Mouse (Mus musculus): ENCODE measurements around the gene Tesk1.

Gene Tesk1

DNA sequence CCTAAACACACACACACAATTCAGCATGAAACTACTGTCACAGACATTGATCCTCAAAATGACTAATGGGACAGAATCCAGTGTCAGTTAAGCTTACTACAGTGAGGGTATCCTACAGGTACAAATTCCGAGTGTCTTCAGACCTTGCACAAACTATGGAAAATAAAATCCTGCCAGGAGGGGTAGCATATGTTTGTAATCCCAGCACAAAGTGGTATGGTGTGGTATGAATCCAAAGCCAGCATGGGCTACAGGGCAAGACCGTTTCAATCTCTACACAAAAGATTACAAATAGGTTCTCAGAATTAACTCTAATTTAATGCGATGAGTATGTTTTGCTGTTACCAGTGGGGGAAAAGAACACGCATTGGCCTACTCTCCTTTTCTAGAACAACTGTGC is at the start of gene Tesk1:
Tesk1 (plus strand) TSS at position 301 of the 400 bp plus-strand sequence.
- no peak for DNase-seq

DNA sequence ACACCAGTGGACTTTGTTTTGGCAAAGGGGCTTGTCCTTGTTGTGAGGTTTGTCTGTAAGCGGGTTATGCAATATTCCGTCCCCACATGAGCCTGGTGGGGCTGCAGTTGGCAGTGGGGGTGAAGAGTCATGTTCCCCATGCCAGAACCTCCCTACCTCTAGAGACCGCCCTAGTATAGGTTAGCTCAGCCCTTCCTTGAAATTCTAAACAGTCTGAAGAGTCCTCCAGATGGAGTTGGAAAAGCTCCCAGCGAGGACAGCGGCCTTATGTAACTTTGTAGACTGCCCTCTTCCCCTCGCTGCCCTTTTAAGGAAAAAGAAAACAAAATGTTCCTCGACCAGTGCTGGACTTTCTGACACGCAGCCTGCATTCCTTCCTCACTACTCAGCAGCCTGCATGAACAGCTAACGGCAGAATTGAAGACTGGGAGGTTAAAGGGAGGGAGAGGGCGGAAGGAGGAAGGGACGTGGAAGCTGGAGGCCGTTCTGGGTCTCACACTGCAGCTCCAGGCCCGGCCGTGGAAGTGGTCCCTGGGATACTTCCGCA is 47.3 kb upstream of the Tesk1 start:
- DNase-seq: no peak

DNA sequence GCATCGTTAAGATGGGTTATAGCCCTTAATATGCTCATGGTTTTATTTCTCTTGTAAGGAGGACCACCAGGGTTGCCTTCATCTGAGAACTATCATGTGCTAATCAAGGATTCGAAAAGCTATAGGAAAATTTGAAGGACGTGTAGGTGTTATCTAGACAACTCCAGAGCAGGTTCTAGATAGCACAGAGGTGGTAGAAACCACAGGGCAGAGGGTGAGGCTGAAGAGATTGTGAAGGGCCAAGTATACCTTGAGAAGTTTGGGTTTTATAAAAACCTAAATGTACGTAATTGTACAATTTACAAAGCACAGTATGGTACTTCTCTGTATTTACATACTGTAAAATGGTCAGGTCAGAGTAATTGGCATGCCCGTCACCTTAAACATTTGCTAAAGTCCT is 46.6 kb upstream of the Tesk1 start:
- DNase-seq: no peak

DNA sequence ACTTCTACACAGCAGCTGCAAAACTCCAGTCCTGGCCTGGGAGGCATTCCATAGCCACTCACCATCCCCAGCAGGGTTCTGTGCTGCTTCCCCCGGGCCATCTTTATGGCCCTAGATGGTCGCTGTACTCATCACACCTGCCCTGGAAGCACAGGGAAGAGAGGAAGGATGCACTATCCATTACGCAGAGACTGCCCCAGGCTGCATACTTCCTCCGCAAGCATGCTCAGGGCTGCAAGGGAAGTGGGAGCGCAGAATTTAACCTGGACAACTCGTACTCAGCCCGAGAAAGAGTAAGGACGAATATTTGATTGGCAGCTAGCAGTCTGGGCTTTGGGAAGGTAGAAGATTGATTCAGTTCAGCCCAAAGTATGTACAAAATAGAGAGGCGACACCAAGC is 45.9 kb upstream of the Tesk1 start:
- no peak for DNase-seq

DNA sequence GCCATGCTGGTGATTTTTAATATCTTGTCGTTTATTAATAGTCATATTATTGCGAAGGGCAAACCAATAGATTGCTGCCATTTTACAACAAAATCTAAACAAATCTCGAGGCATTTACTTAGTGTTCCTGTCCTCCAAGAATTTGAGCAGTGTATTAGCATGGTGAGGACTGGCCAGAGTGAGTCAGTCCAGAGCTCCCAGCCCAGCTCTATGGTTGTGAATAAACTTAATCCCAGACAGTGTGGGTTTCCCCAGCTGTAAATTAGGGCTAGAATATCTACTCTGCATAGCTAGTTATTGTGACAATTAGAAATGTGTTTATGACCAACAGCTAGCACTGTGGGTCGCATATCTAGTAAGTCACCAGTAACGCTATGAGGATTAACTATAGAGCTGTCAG is 45.4 kb upstream of the Tesk1 start:
- DNase-seq: no peak

DNA sequence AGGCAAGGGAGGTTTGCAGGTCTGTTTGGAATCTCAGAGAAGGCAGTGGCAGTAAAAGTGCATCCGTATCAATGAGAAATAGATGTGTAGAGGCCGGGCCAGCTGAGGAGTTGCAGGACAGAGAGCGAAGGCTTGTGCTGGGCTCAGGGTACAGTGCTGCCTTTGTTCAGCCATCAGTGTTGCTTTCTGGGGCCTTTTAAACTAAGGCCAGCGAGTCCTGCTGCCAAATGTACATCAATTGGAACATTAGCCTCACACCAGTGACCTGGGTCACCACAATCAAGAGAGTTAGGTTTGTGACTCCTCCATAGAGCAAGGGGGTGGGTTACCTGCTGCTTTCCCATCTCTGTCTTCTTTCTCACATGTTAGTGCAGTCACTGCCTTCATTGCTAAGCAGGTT is 43.7 kb upstream of the Tesk1 start:
- DNase-seq: no peak

DNA sequence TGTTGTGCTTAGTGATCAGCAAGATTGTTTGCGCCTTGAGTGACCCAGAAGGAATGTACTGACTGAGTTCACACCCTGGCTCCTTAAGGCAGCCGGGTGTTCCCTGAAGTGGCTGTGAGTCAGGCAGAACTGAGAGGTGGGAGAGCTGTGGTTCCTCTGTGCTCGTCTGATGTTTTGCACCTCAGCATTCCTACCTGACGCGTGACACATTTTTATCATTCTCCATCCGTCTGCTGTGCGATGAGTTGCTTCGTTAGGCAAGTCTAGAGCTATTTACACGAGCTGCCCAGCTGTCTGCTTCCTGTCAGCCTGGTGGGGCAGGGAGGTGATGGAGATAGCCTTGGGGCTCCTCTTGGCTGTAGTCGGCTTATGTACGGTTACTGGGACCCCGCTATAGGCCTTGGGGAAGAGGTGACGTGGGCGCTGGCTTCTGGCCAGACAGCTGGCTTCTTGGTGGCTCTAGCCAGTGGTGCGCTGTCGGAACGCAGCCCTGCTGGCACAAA is 42.9 kb upstream of the Tesk1 start:
- no peak for DNase-seq

DNA sequence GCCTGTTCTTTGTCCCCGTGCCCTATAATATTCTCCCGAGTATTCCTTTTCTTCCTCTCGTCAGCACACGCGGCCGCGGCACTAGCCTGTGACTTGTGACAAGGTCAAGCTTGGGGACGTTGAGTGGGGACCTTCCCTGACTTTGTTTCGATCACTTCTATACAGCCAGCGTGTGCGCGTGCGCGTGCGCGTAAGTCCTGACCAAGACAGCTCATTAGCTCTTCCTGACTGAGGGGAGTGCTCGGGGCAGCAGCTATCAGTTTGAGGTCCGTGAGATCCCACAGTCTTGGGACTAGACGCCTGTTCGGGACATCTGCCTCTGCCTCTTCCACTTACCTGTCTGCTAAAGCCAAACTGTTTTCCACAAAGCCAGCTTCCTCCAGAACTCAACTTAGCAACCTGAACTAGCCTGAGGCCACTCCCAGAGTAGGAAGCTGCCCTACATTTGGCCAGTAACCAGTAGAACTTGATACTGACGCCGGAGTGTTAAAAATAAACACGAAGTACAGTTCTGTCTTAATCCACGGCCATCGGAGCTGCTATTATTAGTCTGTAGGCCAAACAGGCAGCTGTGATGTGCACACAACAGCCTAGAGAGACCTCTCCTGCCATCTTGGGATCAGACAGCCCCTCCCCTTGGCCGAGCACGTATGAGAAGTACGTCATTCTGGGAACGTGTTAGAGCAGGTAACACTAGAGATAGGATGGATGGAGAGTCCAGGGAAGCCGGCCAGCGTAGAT is 42.2 kb upstream of the Tesk1 start:
- DNase-seq: no peak

DNA sequence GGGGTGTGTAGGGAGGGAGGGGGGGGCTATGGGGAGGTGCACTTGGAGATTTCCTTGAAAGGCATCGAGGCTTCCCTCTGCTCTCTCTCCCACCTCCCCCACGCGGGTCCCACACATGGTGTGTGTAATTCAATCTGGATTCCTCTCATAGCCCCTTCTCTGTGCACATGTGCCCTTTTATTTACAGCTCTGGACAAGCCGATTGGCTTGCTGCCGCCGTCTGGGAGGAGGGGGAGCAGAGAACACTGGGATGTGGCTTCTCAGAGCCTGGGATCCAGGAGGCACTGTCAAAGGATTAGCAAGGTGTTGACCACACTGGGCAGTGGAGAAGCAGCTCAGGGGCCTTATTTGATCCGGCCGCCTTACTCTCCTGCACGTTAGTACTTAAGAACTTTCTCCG is 40.8 kb upstream of the Tesk1 start:
- DNase-seq: no peak

DNA sequence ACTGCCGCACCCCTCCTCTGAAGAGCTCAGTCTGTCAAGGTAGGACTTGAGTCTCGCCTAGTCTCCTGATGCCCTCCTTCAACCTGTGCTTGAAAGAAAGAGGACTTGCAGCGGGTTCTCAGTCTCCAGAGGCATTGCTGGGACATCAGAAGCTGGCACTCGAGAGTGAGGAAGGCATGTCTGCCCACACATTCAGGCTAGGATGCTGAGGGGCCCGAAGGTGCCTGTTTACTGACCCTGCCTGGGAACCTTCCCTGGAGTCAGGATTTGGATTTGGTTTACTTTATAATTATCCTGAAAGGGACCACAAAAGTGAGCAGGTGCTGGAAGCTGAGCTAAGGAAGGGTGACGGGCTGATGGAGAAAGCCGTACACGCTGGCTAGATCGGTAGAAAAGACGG is 40.3 kb upstream of the Tesk1 start:
- DNase-seq: no peak

DNA sequence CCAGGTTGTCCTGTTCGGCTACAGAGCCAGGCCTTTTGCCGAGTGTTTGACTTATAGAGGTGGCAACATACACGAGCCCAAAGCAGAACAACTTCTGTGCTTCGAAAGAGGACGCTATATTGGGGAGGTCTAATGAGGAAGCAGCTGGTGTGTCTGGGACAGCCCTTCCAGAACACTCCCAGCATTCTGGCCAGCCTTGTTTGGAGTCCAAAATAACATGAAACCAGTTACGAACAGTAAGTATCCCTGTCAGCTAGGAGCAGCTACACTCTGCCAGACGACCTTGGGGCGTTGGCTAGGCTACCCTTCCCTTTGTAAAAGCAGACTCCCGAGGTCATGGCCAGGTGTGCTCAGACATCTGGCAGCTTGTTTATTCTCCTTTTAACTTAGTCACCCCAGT is 39.5 kb upstream of the Tesk1 start:
- no peak for DNase-seq

DNA sequence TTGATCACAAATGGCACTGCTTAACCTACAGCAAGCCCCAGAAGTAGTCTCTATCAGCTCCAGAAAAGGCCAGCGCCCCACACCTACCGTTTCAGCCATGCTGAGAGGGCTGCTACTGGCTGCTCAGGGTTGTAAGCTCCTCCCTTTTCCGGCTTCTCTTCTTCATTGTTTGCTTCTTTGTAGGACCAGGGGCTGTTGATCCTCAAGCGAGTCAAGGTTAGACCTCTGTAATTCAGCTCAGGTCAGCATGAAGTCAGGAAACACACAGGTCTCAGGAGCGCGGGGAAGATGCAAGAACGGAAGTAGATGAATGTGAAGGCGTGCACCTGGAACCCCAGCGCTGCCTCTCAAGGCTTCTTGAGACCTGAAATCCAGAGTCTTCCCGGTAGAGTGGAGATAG is 37.0 kb upstream of the Tesk1 start:
- DNase-seq: no peak

DNA sequence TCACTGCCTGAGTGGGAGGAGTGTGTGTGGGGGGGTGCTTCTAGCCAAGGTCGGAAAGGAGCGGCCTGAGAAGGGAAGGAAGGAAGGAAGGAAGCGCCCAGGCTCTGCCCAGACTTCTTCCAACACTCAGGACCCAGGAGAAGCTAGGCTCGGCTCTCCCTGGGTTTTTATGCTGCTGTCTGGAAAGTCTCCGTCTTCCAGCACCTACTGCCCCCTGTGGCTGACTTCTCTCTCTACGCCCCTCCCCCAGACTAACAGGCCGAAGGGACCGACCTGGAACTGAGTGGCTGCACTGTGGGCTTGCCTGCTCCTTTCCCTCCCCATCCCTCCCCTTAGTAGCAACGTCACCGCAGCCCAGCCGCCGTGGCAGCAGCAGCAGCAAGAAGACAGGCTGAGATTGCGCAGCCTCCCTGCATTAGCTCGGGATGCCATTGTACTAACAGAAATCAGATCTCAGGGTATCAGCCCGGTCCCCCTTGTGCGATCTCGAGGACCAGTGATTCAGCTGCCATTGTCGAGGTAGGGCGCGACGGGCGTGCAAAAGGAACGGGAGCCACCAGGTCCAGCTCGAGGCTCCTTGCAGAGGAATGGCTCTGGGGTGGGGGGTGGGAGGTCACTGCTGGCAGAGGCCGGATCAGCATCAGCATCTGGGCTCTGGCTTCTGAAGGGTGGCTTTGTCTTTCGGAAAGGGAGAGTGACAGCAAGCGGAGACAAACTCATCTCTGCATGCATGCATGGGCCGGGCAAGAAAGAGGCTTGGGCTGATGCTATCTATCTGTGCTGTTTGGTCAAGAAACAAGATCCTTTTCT is 35.4 kb upstream of the Tesk1 start:
- no peak for DNase-seq

DNA sequence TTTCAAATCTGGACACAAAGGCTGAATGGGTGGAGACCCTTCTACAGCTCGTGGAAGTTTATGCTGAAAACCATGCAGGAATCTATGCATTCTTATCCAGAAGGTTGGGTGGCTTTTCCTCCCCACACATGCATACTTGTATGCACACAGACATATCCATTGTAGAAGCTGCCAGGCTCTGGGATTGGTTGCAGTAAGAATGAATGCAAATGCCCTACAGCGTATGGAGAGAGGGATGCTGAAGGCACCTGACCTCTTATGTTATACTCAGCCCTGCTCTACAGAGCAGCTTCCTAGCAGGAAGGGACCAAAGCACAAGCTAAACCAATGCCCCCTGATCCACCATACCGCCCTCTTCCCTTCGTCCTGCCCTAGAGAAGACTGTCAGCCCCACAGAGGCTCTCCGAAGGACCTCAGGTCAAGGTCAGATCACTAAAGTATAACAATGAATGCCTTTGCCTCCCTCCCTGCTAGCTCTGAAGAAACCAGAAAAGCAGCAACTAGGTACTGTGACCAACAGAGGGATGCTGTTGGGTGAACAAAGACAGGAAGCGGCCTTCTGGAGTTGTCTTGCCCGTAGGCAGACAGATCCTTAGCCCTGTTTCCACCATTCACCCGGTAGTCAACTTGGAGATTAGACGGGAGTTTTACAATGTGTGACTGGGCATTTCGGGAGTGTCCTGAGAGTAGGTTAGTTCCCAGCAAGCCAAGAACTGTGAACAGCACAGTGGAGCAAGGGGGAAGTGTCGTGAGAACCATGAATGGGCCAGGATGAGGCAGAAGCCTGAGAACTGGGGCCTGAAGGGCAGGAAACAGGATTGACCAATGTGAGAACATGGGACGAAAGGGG is 34.4 kb upstream of the Tesk1 start:
- DNase-seq: no peak

DNA sequence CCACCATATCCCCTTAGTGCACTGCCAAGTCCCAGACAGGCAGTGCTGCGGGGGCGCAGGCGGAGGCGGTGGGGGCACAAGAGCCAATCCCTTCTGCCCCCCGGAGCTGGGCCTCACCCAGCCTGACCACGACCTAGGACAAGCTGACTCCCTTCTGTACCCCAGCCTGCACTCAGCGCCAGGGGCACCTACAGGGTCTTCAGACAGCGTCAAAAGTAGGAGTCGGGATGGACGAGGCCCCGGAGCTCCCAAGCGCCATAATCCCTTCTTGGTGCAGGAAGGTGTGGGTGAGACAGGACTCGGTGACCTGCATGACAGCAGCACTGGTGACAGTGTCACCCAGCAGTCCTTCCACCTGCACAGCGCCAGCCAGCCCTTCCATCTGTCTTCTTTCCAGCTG is 27.0 kb upstream of the Tesk1 start:
- DNase-seq: no peak

DNA sequence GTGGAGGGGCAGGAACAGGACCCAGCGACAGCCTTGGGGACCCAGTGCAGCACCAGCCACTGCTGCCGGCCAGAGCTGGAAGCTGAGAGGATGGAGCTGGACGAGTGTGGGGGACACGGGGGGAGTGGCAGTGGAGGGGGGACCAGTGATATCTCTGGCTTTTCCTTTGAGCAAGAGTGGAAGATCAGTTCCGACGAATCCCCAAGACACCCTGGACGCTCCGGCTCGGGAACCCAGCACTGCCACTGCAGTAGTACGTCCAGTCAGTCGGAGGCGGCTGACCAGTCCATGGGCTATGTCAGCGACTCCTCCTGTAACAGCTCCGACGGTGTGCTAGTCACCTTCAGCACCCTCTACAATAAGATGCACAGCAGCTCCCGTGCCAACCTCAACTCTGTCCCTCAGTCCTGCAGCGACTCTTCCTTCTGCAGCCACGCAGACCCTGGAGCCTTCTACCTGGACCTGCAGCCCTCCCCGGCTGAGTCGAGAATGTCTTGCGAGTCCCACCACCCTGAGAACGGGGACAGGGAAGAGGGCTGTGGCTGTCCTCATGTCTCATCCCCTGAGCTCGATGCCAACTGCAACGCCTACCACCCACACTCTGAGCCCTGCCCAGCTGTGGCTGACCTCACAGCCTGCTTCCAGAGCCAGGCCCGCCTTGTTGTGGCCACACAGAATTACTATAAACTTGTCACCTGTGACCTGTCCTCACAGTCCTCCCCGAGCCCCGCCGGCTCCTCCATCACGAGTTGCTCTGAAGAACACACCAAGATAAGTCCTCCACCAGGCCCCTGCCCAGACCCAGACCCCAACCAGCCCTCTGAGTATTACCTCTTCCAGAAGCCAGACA is 26.3 kb upstream of the Tesk1 start:
- no peak for DNase-seq

DNA sequence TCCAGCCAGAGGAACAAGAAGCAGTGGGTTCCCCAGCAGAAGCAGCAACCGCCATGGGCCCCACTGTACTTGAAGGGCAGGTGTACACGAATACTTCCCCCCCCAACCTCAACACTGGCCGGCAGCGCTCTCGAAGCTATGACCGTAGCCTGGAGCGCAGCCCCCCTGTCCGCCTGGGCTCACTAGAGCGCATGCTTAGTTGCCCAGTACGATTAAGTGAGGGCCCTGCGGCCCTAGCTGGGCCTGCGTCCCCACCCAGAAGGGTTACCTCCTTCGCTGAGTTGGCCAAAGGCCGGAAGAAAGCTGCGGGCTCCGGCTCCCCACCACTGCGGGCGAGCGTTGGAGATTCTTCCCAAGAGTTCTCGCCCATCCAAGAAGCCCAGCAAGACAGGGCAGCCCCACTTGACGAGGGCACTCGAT is 25.7 kb upstream of the Tesk1 start:
- DNase-seq: no peak

DNA sequence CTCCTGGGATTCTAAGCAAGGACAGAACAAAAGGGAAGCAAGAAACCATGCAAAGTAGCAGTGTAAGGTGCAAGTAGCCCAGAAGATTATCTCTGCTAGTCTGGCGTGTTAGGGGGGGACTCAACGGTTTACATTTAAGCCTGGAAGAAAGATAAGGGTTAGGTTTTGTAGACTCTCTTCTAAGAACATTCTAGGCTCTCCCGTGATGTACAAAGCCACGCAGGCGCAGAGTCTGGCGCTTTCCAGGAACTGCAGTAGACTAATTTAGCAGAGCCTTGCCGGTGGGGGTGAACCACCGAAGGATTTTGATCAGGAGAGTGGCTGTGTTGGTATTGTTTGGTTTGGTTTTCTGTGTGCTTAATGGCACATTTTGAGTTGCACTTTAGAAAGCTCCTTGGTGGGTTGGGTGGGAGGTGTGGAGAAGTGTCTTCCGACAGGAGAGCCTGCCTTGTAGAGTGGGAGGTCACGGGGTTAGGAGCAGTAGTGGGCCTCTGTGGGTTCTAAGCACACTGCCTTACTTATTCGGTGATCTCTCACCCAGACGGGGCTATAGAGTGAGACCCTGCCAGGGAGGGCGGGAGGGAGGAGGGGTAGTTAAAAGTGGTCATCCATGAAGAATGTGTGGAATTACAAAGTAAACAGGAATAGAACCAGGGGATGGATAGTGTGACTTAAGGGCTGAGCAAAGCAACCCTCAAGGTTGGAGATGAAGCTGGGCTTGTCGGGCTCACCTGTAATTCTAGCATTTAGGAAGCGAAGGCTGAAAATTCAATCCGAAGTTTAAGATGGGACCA is 24.3 kb upstream of the Tesk1 start:
- DNase-seq: no peak

DNA sequence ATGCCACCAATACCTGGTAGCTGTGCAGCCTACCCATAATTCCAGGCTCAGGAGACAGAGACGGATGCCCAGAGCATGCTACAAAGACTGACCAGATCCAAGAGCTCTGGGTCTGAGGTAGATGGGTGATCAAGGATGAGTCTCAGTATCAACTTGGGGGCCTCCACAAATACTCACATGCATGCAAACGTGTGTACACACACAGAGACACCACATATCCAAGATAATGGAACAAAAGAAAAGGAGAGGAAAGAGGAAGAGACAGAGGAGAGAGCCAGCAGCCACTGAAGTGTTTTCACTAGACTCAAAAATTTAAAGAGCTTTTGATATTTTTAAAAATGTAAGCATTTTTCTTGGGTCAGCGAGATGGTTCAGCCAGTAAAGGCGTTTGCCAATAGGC is 23.3 kb upstream of the Tesk1 start:
- DNase-seq: no peak

DNA sequence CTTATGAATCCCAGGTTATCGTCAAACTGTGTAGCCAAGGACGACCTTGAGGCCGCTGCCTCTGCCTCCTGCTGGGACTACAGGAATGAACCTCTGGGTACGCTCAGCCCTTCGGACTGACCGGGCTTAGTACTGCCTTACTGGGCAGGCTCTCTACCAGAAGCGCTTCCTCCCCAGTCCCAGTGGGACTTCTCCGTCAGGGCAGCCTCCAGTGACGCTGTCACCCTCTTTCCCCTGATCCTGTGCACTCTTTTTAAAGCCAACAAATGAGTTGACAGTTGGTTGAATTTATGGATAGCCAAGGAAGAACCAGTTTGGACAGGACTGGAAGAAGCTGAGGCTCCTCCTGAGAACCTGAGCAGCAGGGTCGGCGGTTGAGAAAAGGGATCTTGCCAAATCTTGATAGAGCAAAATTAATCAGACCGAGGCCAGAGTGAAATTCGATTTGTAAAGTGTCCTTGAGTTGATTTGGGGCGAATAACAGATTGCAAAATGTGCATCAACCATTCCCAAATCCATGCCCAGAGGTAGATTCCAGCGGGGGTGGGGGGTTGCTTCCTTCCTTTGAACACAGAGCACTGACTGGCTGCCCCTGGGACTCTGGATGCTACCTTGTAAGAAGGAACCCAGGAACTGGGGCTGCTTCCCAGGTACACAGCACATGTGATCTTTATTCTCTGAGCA is 22.6 kb upstream of the Tesk1 start:
- no peak for DNase-seq
